Mouse (Mus musculus) limb, embryonic 11.5 days (tissue): Measurements from ENCODE around the gene Jmjd8. TPM values are rescaled to one million over a fixed set of nuclear protein-coding genes. Genes with fewer than 3 reads are reported as not detected.

Experiments
- ATAC-seq: fragments of 200-750 bp; cut with Nextera tagmentation; 2 replicates; pipeline ENCODE4 v1.8.0; 2017; ENCODE audit warnings: low read depth; ENCODE audit not compliant: insufficient number of reproducible peaks, low FRiP score, low TSS enrichment
- DNase-seq: peaks from one replicate; pipeline ENCODE4 v3.0.0-alpha.2; 2015; ENCODE audit warnings: low spot score
- H3K27ac ChIP-seq: fragments of 300-500 bp; sonication (generic); replicated peaks from 2 replicates; pipeline ENCODE4 v1.5.1; 2014; ENCODE audit warnings: low read depth, mild to moderate bottlenecking, low read length
- H3K27me3 ChIP-seq: fragments of 300-500 bp; sonication (generic); 2 replicates; pipeline ENCODE4 v1.6.1; 2014; ENCODE audit warnings: mild to moderate bottlenecking, low read length, mixed read lengths; ENCODE audit not compliant: control insufficient read depth, insufficient read depth
- H3K36me3 ChIP-seq: fragments of 300-500 bp; sonication (generic); 2 replicates; pipeline ENCODE4 v1.6.1; 2014; ENCODE audit warnings: mild to moderate bottlenecking, low read length, moderate library complexity, mixed read lengths; ENCODE audit not compliant: control insufficient read depth, insufficient read depth
- H3K4me1 ChIP-seq: fragments of 300-500 bp; sonication (generic); 2 replicates; pipeline ENCODE4 v1.6.1; 2014; ENCODE audit warnings: low read length, mixed read lengths; ENCODE audit not compliant: control insufficient read depth, insufficient read depth
- H3K4me2 ChIP-seq: fragments of 300-500 bp; sonication (generic); 2 replicates; pipeline ENCODE4 v1.6.1; 2014; ENCODE audit warnings: low read depth, mild to moderate bottlenecking, moderate library complexity; ENCODE audit not compliant: severe bottlenecking
- H3K4me3 ChIP-seq: fragments of 300-500 bp; sonication (generic); 2 replicates; pipeline ENCODE4 v1.5.1; 2014; ENCODE audit warnings: low read depth, low read length
- H3K9ac ChIP-seq: fragments of 300-500 bp; sonication (generic); 2 replicates; pipeline ENCODE4 v1.6.1; 2014; ENCODE audit warnings: mild to moderate bottlenecking, low read length
- H3K9me3 ChIP-seq: fragments of 300-500 bp; sonication (generic); 2 replicates; pipeline ENCODE4 v1.6.1; 2016; ENCODE audit warnings: low read length; ENCODE audit not compliant: control insufficient read depth
- WGBS: fragments of 180-500 bp; shearing (Covaris S2); extraction: QIAGEN DNeasy Blood & Tissue Kit; methylation state at CpG from one replicate; pipeline ENCODE4 v1.1.7; 2014; 5-methylcytosine and 5-hydroxymethylcytosine counted together
- microRNA-seq: library from miRNA; unstranded; fragments of <30 nt; microRNA quantifications from one replicate; pipeline ENCODE4, GENCODE M21; 2016
- polyA plus RNA-seq: library from polyadenylated mRNA; unstranded; fragments of >200 nt; fragmentation: Nextera tagmentation; extraction: Ambion mirVana; gene quantifications from 2 replicates; pipeline ENCODE4 v1.2.1, GENCODE M21; 2014

The Jmjd8 gene
- polyA plus RNA-seq, 1 experiment from 2014 or later: 45.5 TPM

GRCm38 (mm10) chr17:25879750-25880149, 51.1 kb downstream of the Jmjd8 start:
- H3K4me1 ChIP-seq: peaks cover 37% of the 10 kb centered on the region
- H3K27me3 ChIP-seq: no peaks in the 10 kb centered on the region
- ATAC-seq: no peak
- no peaks in the 10 kb centered on the region for H3K9me3 ChIP-seq
- no peak overlapping the region for H3K27ac ChIP-seq
- 70% methylated on average over 8 of the region's 8 CpGs for WGBS
- H3K4me3 ChIP-seq: no peak overlapping the region
- DNase-seq: no peak
- H3K4me2 ChIP-seq: no peak overlapping the region
- H3K36me3 ChIP-seq: peaks cover 11% of the 10 kb centered on the region
- no peak overlapping the region for H3K9ac ChIP-seq

GRCm38 (mm10) chr17:25880196-25880910, 51.7 kb downstream of the Jmjd8 start, which contains the start of gene Wfikkn1:
Wfikkn1 (minus strand) TSS chr17:25880858.
- Histone ChIP-seq H3K9me3 (no peaks in the 10 kb centered on the region), H3K4me3 (no peak within 1 kb of the TSS), H3K27me3 (no peaks in the 10 kb centered on the region), H3K4me2 (0 out of 2 replicates have a peak within 1 kb of the TSS, but pooled peaks have one; percentile 15), H3K9ac (no peak within 1 kb of the TSS), H3K27ac (peak within 1 kb of the TSS; percentile 68), H3K4me1 (peaks cover 37% of the 10 kb centered on the region), H3K36me3 (peaks cover 11% of the 10 kb centered on the region)
- ATAC-seq (no peak), DNase-seq (no peak)
- WGBS: 28% methylated on average over 5 of the region's 5 CpGs

GRCm38 (mm10) chr17:25880913-25881641, 52.4 kb downstream of the Jmjd8 start:
- H3K36me3 ChIP-seq: peaks cover 11% of the 10 kb centered on the region
- no peak overlapping the region for H3K4me3 ChIP-seq
- H3K4me2 ChIP-seq: 0 out of 2 replicates have a peak overlapping the region, but pooled peaks have one; percentile 15
- peak overlapping the region; percentile 68 for H3K27ac ChIP-seq
- H3K27me3 ChIP-seq: no peaks in the 10 kb centered on the region
- H3K9me3 ChIP-seq: no peaks in the 10 kb centered on the region
- H3K4me1 ChIP-seq: peaks cover 34% of the 10 kb centered on the region
- peak; percentile 63 for DNase-seq
- no peak overlapping the region for H3K9ac ChIP-seq
- 5% methylated on average over 5 of the region's 5 CpGs for WGBS
- no peak for ATAC-seq

Small RNAs within 50 kb of the gene (microRNA-seq; reads per million reads assigned to microRNA genes)
- gene Mir3082 (not detected), gene Mir6966 (not detected)

Other genes starting within 250 kb of the Jmjd8 start
- 22.5 and 23.8 TPM in 2 replicates for gene Lmf1, start 249.8 kb upstream of the Jmjd8 start, polyA plus RNA-seq
- 3.2 and 9.7 TPM in 2 replicates for gene Gng13, start 111.7 kb upstream of the Jmjd8 start, polyA plus RNA-seq
- 29.1 and 31.5 TPM in 2 replicates for gene Chtf18, start 101.4 kb upstream of the Jmjd8 start, polyA plus RNA-seq
- gene Rpusd1, start 101.2 kb upstream of the Jmjd8 start, polyA plus RNA-seq: 20.4 and 23.4 TPM in 2 replicates
- gene Mslnl, start 92.8 kb upstream of the Jmjd8 start, polyA plus RNA-seq: not detected in 2 replicates
- gene Msln, start 74.5 kb upstream of the Jmjd8 start, polyA plus RNA-seq: 0.14 and 0.24 TPM in 2 replicates
- 21.8 and 23.6 TPM in 2 replicates for gene Narfl, start 55.1 kb upstream of the Jmjd8 start, polyA plus RNA-seq
- 62.7 and 68.0 TPM in 2 replicates for gene Haghl, start 43.2 kb upstream of the Jmjd8 start, polyA plus RNA-seq
- gene Ccdc78, start 42.3 kb upstream of the Jmjd8 start, polyA plus RNA-seq: 0.11 and 0.16 TPM in 2 replicates
- gene Fam173a, start 36.0 kb upstream of the Jmjd8 start, polyA plus RNA-seq: 52.3 and 53.4 TPM in 2 replicates
- gene AC134908.4, start 33.2 kb upstream of the Jmjd8 start, polyA plus RNA-seq: 0.29 TPM in 1 of 2 replicates, not detected in the other
- 13.3 and 15.0 TPM in 2 replicates for gene Metrn, start 31.7 kb upstream of the Jmjd8 start, polyA plus RNA-seq
- gene Fbxl16, start 19.8 kb upstream of the Jmjd8 start, polyA plus RNA-seq: 1.4 and 1.5 TPM in 2 replicates
- gene Wdr24, start 5.2 kb upstream of the Jmjd8 start, polyA plus RNA-seq: 27.7 and 27.9 TPM in 2 replicates
- gene Stub1, start 4.5 kb downstream of the Jmjd8 start, polyA plus RNA-seq: 341 and 353 TPM in 2 replicates
- 1.2 TPM in 2 replicates for gene Rhbdl1, start 8.4 kb downstream of the Jmjd8 start, polyA plus RNA-seq
- 0.77 and 0.95 TPM in 2 replicates for gene Gm20683, start 12.9 kb downstream of the Jmjd8 start, polyA plus RNA-seq
- gene Rhot2, start 16.0 kb downstream of the Jmjd8 start, polyA plus RNA-seq: 9.4 and 10.7 TPM in 2 replicates
- gene Wdr90, start 32.6 kb downstream of the Jmjd8 start, polyA plus RNA-seq: 19.3 and 22.4 TPM in 2 replicates
- 7.8 and 10.7 TPM in 2 replicates for gene Mcrip2, start 39.9 kb downstream of the Jmjd8 start, polyA plus RNA-seq
- gene Mettl26, start 46.2 kb downstream of the Jmjd8 start, polyA plus RNA-seq: 55.9 and 60.9 TPM in 2 replicates
- gene Wfikkn1, start 52.0 kb downstream of the Jmjd8 start, polyA plus RNA-seq: 0.68 and 0.75 TPM in 2 replicates
- gene Rab40c, start 90.9 kb downstream of the Jmjd8 start, polyA plus RNA-seq: 19.2 and 19.7 TPM in 2 replicates
- 50.9 and 52.8 TPM in 2 replicates for gene Pigq, start 116.1 kb downstream of the Jmjd8 start, polyA plus RNA-seq
- 0.27 TPM in 1 of 2 replicates, not detected in the other for gene Nhlrc4, start 116.1 kb downstream of the Jmjd8 start, polyA plus RNA-seq
- 0.18 and 0.33 TPM in 2 replicates for gene A930017K11Rik, start 123.7 kb downstream of the Jmjd8 start, polyA plus RNA-seq
- gene Capn15, start 156.9 kb downstream of the Jmjd8 start, polyA plus RNA-seq: 23.8 and 25.7 TPM in 2 replicates
- 15.9 and 17.4 TPM in 2 replicates for gene Rab11fip3, start 240.7 kb downstream of the Jmjd8 start, polyA plus RNA-seq